Mouse (Mus musculus): ENCODE results near the gene Rybp. TPM values are rescaled to one million over a fixed set of nuclear protein-coding genes. Genes with fewer than 3 reads are reported as not detected.

Gene Rybp
- total and polyA plus RNA-seq, 2 experiments: 6.7 TPM

DNA sequence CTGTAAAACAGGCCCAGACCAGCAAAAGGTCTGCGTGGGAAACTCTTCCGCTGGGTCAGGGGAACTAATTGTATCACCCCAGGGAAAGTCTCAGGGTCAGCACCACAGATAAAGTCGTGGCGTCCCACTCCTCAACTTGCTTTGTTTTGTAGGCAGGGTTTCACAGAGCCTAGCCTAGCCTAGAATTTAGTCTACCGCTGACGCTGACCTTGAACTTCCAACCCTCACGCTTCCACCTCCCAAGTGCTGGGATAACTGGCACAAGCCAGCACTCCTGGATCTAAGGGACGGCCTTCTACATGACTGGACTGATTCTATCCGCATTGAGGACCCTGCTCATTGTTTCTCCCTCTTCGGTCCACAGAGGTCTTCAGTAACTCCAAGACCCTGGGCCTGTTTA, 63.9 kb downstream of the Rybp start:
- H3K27me3 ChIP-seq (ENCODE audit: control insufficient read depth, insufficient read depth, low read length): no peaks in the 10 kb centered on the region
- no peak overlapping the region for H3K9ac ChIP-seq (ENCODE audit: low read depth, low read length)
- TF ChIP-seq POLR2A (IDR thresholded peaks at IDR 0.05; ENCODE audit: extremely low read depth, insufficient read depth, low read length): no peak
- H3K4me3 ChIP-seq (ENCODE audit: insufficient read depth, low read depth, low read length): no peak overlapping the region
- peaks cover 3% of the 10 kb centered on the region; the same call in 1 of the 2 replicates for H3K4me1 ChIP-seq (ENCODE audit: control insufficient read depth, insufficient read depth, low read length)
- no peaks in the 10 kb centered on the region for H3K79me2 ChIP-seq (ENCODE audit: control insufficient read depth, insufficient read depth, low read length)
- WGBS: 92% methylated on average over 10 of the region's 10 CpGs
- no peaks in the 10 kb centered on the region for H3K36me3 ChIP-seq (ENCODE audit: control insufficient read depth, insufficient read depth, low read length)
- no peak overlapping the region for H3K27ac ChIP-seq (replicated peaks; ENCODE audit: insufficient read depth, low read depth, low read length)
- DNase-seq (ENCODE audit: extremely low read depth, low read depth, low spot score): no peak

DNA sequence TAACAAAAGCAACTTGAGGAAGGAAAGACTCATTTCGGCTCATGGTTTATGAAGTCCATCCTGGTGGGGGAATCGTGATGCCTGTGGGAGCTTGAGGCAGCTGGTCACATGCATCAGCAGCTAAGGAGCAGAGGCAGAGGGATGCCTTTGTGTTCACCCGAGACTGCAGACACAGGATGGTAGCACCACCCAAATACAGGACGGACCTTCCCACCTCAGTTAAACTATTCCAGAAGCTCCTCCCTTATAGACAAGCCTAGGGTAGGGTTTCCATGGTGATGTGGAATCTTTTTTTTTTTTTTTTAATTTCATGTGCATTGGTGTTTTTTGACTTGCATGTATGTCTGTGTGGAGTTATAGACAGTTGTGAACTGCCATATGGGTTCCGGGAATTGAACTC, 64.4 kb downstream of the Rybp start:
- Histone ChIP-seq H3K27ac (replicated peaks; ENCODE audit: insufficient read depth, low read depth, low read length) (no peak overlapping the region), H3K79me2 (ENCODE audit: control insufficient read depth, insufficient read depth, low read length) (no peaks in the 10 kb centered on the region), H3K9ac (ENCODE audit: low read depth, low read length) (no peak overlapping the region), H3K4me1 (ENCODE audit: control insufficient read depth, insufficient read depth, low read length) (peaks cover 6% of the 10 kb centered on the region; the same call in 1 of the 2 replicates), H3K36me3 (ENCODE audit: control insufficient read depth, insufficient read depth, low read length) (no peaks in the 10 kb centered on the region), H3K4me3 (ENCODE audit: insufficient read depth, low read depth, low read length) (no peak overlapping the region), H3K27me3 (ENCODE audit: control insufficient read depth, insufficient read depth, low read length) (no peaks in the 10 kb centered on the region)
- DNase-seq (ENCODE audit: extremely low read depth, low read depth, low spot score): no peak
- no peak for TF ChIP-seq POLR2A (IDR thresholded peaks at IDR 0.05; ENCODE audit: extremely low read depth, insufficient read depth, low read length)
- TF ChIP-seq CTCF (IDR thresholded peaks at IDR 0.05; ENCODE audit: low read depth, low read length): no peak
- 94% methylated on average over 5 of the region's 5 CpGs for WGBS

DNA sequence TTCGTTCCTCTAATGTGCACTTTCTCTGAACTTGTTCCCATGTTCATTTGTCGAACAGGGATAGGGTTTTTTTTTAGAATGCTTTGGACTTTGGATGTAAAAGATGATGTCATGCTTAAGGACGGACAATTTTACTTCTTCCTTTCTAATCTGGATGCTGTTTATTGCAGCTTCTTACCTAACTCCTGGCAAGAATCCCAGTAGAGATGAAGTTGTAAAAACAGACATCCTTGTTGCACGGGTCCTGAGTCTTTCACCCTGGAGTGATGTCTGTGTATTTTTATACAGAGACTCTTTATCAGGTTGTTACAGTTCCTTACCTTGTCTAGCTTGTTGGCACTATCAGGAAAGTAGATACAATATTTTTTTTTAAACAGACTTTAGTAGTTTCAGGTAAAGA, 65.5 kb downstream of the Rybp start:
- Histone ChIP-seq H3K79me2 (ENCODE audit: control insufficient read depth, insufficient read depth, low read length) (no peaks in the 10 kb centered on the region), H3K4me1 (ENCODE audit: control insufficient read depth, insufficient read depth, low read length) (peaks cover 6% of the 10 kb centered on the region; the same call in 1 of the 2 replicates), H3K27ac (replicated peaks; ENCODE audit: insufficient read depth, low read depth, low read length) (no peak overlapping the region), H3K27me3 (ENCODE audit: control insufficient read depth, insufficient read depth, low read length) (no peaks in the 10 kb centered on the region), H3K36me3 (ENCODE audit: control insufficient read depth, insufficient read depth, low read length) (no peaks in the 10 kb centered on the region), H3K4me3 (ENCODE audit: insufficient read depth, low read depth, low read length) (no peak overlapping the region), H3K9ac (ENCODE audit: low read depth, low read length) (no peak overlapping the region)
- DNase-seq (ENCODE audit: extremely low read depth, low read depth, low spot score): no peak
- TF ChIP-seq POLR2A (IDR thresholded peaks at IDR 0.05; ENCODE audit: extremely low read depth, insufficient read depth, low read length) (no peak), CTCF (IDR thresholded peaks at IDR 0.05; ENCODE audit: low read depth, low read length) (no peak)
- 30% methylated on average over 4 of the region's 4 CpGs for WGBS

DNA sequence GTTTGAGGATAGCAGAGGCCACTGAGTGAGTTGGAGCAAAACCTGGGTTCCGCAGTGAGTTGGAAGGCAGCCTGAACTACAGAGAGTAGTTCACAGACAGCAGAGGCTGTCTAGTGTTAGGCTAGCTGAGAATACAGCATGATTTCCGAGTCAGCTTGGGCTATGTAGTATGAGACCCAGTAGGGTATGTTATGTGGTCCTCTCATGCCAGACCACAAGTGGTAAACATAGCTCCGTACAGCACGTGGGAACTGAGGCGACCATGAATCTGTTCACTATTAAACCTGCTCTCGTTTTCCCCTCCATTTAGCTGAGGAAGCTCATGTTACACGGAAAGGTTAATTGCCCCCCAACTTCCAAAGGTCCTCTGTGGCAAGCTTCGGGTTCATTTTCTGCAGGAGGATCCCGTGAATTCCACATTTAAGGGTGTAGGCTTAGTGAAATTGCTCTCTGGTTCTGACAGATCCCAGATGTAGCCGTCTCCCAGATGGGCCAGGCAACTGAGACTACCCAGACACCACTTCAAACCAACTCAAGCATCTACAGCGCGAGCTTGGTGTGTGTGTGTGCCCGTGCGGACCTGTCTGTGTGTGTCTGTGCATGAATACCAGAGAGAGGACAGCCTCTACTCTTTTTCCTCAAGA, 66.2 kb downstream of the Rybp start:
- WGBS: 98% methylated on average over 14 of the region's 14 CpGs
- no peak overlapping the region for H3K4me3 ChIP-seq (ENCODE audit: insufficient read depth, low read depth, low read length)
- no peak for DNase-seq (ENCODE audit: extremely low read depth, low read depth, low spot score)
- H3K36me3 ChIP-seq (ENCODE audit: control insufficient read depth, insufficient read depth, low read length): no peaks in the 10 kb centered on the region
- no peaks in the 10 kb centered on the region for H3K27me3 ChIP-seq (ENCODE audit: control insufficient read depth, insufficient read depth, low read length)
- H3K4me1 ChIP-seq (ENCODE audit: control insufficient read depth, insufficient read depth, low read length): peaks cover 6% of the 10 kb centered on the region; the same call in 1 of the 2 replicates
- H3K9ac ChIP-seq (ENCODE audit: low read depth, low read length): no peak overlapping the region
- H3K27ac ChIP-seq (replicated peaks; ENCODE audit: insufficient read depth, low read depth, low read length): no peak overlapping the region
- no peaks in the 10 kb centered on the region for H3K79me2 ChIP-seq (ENCODE audit: control insufficient read depth, insufficient read depth, low read length)
- no peak for TF ChIP-seq POLR2A (IDR thresholded peaks at IDR 0.05; ENCODE audit: extremely low read depth, insufficient read depth, low read length)
- no peak for TF ChIP-seq CTCF (IDR thresholded peaks at IDR 0.05; ENCODE audit: low read depth, low read length)

DNA sequence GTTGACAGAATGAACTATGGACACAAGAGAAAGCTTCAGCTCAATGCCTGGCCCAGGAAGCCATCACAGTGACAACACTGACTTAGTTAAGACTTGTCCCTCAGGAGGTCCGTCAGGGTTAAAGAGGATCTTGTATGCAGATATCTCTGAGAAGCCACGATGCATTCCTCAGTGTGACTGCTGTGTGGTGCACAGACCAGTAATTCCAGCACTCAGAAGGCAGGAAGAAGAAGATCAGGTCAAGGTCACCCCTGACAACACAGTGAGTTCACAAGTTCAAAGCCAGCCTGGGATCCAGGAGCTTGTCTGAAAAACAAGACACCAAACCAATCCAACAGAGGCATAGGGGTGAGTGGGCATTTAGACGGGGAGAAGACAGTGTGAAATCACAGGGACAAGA, 67.3 kb downstream of the Rybp start:
- no peak for DNase-seq (ENCODE audit: extremely low read depth, low read depth, low spot score)
- Histone ChIP-seq H3K36me3 (ENCODE audit: control insufficient read depth, insufficient read depth, low read length) (no peaks in the 10 kb centered on the region), H3K27me3 (ENCODE audit: control insufficient read depth, insufficient read depth, low read length) (no peaks in the 10 kb centered on the region), H3K79me2 (ENCODE audit: control insufficient read depth, insufficient read depth, low read length) (no peaks in the 10 kb centered on the region), H3K4me3 (ENCODE audit: insufficient read depth, low read depth, low read length) (no peak overlapping the region), H3K4me1 (ENCODE audit: control insufficient read depth, insufficient read depth, low read length) (peaks cover 6% of the 10 kb centered on the region; the same call in 1 of the 2 replicates), H3K27ac (replicated peaks; ENCODE audit: insufficient read depth, low read depth, low read length) (no peak overlapping the region), H3K9ac (ENCODE audit: low read depth, low read length) (no peak overlapping the region)
- 82% methylated on average over 3 of the region's 3 CpGs for WGBS
- no peak for TF ChIP-seq CTCF (IDR thresholded peaks at IDR 0.05; ENCODE audit: low read depth, low read length)
- TF ChIP-seq POLR2A (IDR thresholded peaks at IDR 0.05; ENCODE audit: extremely low read depth, insufficient read depth, low read length): no peak

DNA sequence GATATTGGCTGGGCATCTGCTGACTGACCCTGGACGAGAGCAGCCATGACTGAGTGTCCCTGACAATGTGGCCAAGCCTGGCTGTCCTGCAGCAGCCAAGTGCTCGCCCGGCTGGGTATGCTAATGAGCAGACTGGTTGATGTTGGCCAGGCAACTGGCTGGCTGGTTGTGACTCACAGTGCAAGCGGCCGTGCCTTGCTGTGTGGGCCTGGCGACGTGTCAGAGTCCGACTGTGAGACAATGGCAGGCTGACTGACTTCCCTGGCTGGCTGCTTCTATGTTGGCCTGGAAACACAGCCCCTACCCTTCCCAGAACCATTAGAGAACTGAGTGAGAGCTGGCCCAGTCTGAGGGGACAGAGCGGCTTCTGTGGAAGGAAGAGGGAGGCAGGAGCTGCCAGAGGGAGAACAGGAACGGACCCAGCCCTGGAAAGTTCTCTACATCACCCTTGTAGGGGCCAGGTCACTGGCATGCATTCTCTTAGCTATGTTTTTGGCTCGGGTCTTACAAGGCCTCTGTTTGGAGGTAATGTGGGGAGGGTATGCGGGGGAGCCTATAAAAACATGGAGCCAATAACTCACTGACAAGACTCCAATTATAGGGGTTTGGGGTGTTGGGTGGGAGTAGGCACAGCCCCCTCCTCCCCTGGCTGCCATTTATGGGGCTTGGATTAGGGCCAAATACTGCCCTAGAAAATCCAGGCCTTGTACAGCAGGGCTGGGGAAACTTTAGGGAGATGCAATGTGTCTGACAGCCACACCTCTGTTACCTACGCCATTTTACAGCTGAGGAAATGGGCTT, 68.5 kb downstream of the Rybp start:
- Histone ChIP-seq H3K4me3 (ENCODE audit: insufficient read depth, low read depth, low read length) (no peak overlapping the region), H3K4me1 (ENCODE audit: control insufficient read depth, insufficient read depth, low read length) (peaks cover 6% of the 10 kb centered on the region; the same call in 1 of the 2 replicates), H3K9ac (ENCODE audit: low read depth, low read length) (no peak overlapping the region), H3K79me2 (ENCODE audit: control insufficient read depth, insufficient read depth, low read length) (no peaks in the 10 kb centered on the region), H3K27ac (replicated peaks; ENCODE audit: insufficient read depth, low read depth, low read length) (no peak overlapping the region), H3K36me3 (ENCODE audit: control insufficient read depth, insufficient read depth, low read length) (no peaks in the 10 kb centered on the region), H3K27me3 (ENCODE audit: control insufficient read depth, insufficient read depth, low read length) (no peaks in the 10 kb centered on the region)
- 41% methylated on average over 13 of the region's 13 CpGs for WGBS
- DNase-seq (ENCODE audit: extremely low read depth, low read depth, low spot score): peak; percentile 95
- TF ChIP-seq POLR2A (IDR thresholded peaks at IDR 0.05; ENCODE audit: extremely low read depth, insufficient read depth, low read length) (no peak), CTCF (IDR thresholded peaks at IDR 0.05; ENCODE audit: low read depth, low read length) (no peak)

Measured in liver, adult 2 months (tissue).